Mouse (Mus musculus): ENCODE measurements around the gene Sgcd.

Gene Sgcd

GRCm38 (mm10) chr11:47129166-47129565, 859.6 kb downstream of the Sgcd start:
- no peak for DNase-seq

GRCm38 (mm10) chr11:47128331-47128730, 860.4 kb downstream of the Sgcd start:
- no peak for DNase-seq

- no peak for DNase-seq
These were observed 867.9 kb downstream of the Sgcd start for GRCm38 (mm10) chr11:47120874-47121273.

- DNase-seq = no peak
These were observed 870.9 kb downstream of the Sgcd start for GRCm38 (mm10) chr11:47117896-47118295.

GRCm38 (mm10) chr11:47114366-47114765, 874.4 kb downstream of the Sgcd start:
- no peak for DNase-seq

- DNase-seq = no peak
These were observed 875.7 kb downstream of the Sgcd start for GRCm38 (mm10) chr11:47113081-47113480.

GRCm38 (mm10) chr11:47110314-47110713, 878.5 kb downstream of the Sgcd start:
- no peak for DNase-seq

GRCm38 (mm10) chr11:47107661-47108060, 881.1 kb downstream of the Sgcd start:
- no peak for DNase-seq

GRCm38 (mm10) chr11:47093296-47093912, 895.4 kb downstream of the Sgcd start:
- DNase-seq = no peak

GRCm38 (mm10) chr11:47082517-47082916, 906.3 kb downstream of the Sgcd start:
- DNase-seq = no peak

- no peak for DNase-seq
These were observed 915.2 kb downstream of the Sgcd start for GRCm38 (mm10) chr11:47073538-47073937.

- DNase-seq = no peak
These were observed 917.6 kb downstream of the Sgcd start for GRCm38 (mm10) chr11:47071161-47071560.

- no peak for DNase-seq
These were observed 918.9 kb downstream of the Sgcd start for GRCm38 (mm10) chr11:47069769-47070384.

- DNase-seq = no peak
These were observed 925.1 kb downstream of the Sgcd start for GRCm38 (mm10) chr11:47063690-47064089.

GRCm38 (mm10) chr11:47050390-47050789, 938.4 kb downstream of the Sgcd start:
- DNase-seq = no peak

GRCm38 (mm10) chr11:47049756-47050155, 939.0 kb downstream of the Sgcd start:
- DNase-seq = no peak

- no peak for DNase-seq
These were observed 956.5 kb downstream of the Sgcd start for GRCm38 (mm10) chr11:47032318-47032717.

GRCm38 (mm10) chr11:47020874-47021273, 967.9 kb downstream of the Sgcd start:
- no peak for DNase-seq

GRCm38 (mm10) chr11:47018139-47018538, 970.6 kb downstream of the Sgcd start:
- no peak for DNase-seq

GRCm38 (mm10) chr11:47015683-47016082, 973.1 kb downstream of the Sgcd start:
- no peak for DNase-seq

- no peak for DNase-seq
These were observed 974.5 kb downstream of the Sgcd start for GRCm38 (mm10) chr11:47014278-47014677.

- DNase-seq = no peak
These were observed 978.6 kb downstream of the Sgcd start for GRCm38 (mm10) chr11:47010166-47010565.

GRCm38 (mm10) chr11:47005301-47005875, 983.4 kb downstream of the Sgcd start:
- DNase-seq = no peak

GRCm38 (mm10) chr11:46939311-46939710, 1049.5 kb downstream of the Sgcd start:
- no peak for DNase-seq

Measured in spleen, adult 18-20 months (tissue).